Mouse (Mus musculus): Measurements from ENCODE around the gene Mpg.

- TF ChIP-seq CTCF (IDR thresholded peaks at IDR 0.05; ENCODE audit: low read depth) (no peak), EP300 (IDR thresholded peaks at IDR 0.05; ENCODE audit: low read depth) (no peak)
Measured at GRCm38 (mm10) chr11:32194626-32195025, 31.7 kb upstream of the Mpg start.
